Mouse (Mus musculus) myocyte (in vitro differentiated cells): Measurements from ENCODE around the gene Grin1.

Experiments
- CEBPB ChIP-seq: IDR thresholded peaks from 2 replicates; pipeline ENCODE4 v1.6.1; 2011; ENCODE audit warnings: mild to moderate bottlenecking, moderate library complexity; ENCODE audit not compliant: poor library complexity, insufficient read depth, severe bottlenecking
- E2F4 ChIP-seq: IDR thresholded peaks from one replicate; pipeline ENCODE4 v1.6.1; 2011; ENCODE audit warnings: mild to moderate bottlenecking, control low read depth, moderate library complexity; ENCODE audit not compliant: insufficient read depth
- MAX ChIP-seq: IDR thresholded peaks from one replicate; pipeline ENCODE4 v1.6.1; 2011; ENCODE audit warnings: low read depth, mild to moderate bottlenecking, control low read depth
- MYOD1 ChIP-seq, 3 experiments: IDR thresholded peaks; one replicate each; pipeline ENCODE4 v1.6.1; 2011; ENCODE audit warnings: control low read depth in 2 of 3, low read depth in 2 of 3, mild to moderate bottlenecking in 2 of 3, moderate library complexity in 1 of 3; ENCODE audit not compliant: insufficient read length in 2 of 3, control insufficient read depth in 1 of 3
- MYOG ChIP-seq, 3 experiments: IDR thresholded peaks; one replicate each; pipeline ENCODE4 v1.6.1; 2011; ENCODE audit warnings: control low read depth in 2 of 3, low read depth in 2 of 3, mild to moderate bottlenecking in 2 of 3; ENCODE audit not compliant: insufficient read length in 2 of 3, control insufficient read depth in 1 of 3, insufficient read depth in 1 of 3
- POLR2A ChIP-seq: IDR thresholded peaks from one replicate; pipeline ENCODE4 v1.6.1; 2011; ENCODE audit warnings: low read depth, mild to moderate bottlenecking, control low read depth, moderate library complexity; ENCODE audit not compliant: insufficient read length
- POLR2AphosphoS2 ChIP-seq: IDR thresholded peaks from one replicate; pipeline ENCODE4 v1.6.1; 2011; ENCODE audit warnings: low read depth, control low read depth; ENCODE audit not compliant: insufficient read length
- REST ChIP-seq: IDR thresholded peaks from one replicate; pipeline ENCODE4 v1.6.1; 2011; ENCODE audit warnings: mild to moderate bottlenecking, control low read depth, moderate library complexity; ENCODE audit not compliant: insufficient read depth, insufficient read length
- SRF ChIP-seq: IDR thresholded peaks from one replicate; pipeline ENCODE4 v1.6.1; 2011; ENCODE audit warnings: low read depth; ENCODE audit not compliant: control insufficient read depth, insufficient read length
- TCF12 ChIP-seq: IDR thresholded peaks from one replicate; pipeline ENCODE4 v1.6.1; 2011; ENCODE audit warnings: mild to moderate bottlenecking, control low read depth; ENCODE audit not compliant: poor library complexity, insufficient read depth, severe bottlenecking
- TCF3 ChIP-seq: IDR thresholded peaks from one replicate; pipeline ENCODE4 v1.6.1; 2011; ENCODE audit warnings: low read depth, control low read depth; ENCODE audit not compliant: insufficient read length
- USF1 ChIP-seq: IDR thresholded peaks from one replicate; pipeline ENCODE4 v1.6.1; 2011; ENCODE audit warnings: low read depth, mild to moderate bottlenecking, control low read depth, moderate library complexity

DNA sequence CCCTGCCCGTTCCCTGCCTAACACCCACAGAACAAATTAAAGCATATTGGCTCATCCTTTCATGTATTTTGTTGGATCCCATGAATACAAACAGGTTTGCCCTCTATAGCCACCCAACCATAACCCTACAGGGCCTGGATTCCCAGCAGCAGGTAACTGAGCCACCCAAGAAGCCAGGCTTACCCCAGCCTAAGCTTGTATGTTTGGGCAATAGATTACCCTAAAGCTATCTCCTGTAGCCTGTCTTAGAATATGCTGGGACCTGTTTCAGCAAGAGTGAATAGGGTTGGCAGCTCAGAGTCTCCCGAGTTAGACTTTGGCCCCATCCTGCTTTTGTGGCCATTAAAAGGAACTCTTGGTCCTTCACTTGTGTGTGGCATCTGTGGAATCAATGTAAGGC, 33.4 kb downstream of the Grin1 start:
- no peak for TF ChIP-seq POLR2A
- no peak for TF ChIP-seq TCF3
- TF ChIP-seq MYOD1 (IDR thresholded peaks at IDR 0.05; ENCODE audit: control insufficient read depth in 1 of 3, insufficient read length in 2 of 3, low read depth in 2 of 3): no peak
- TF ChIP-seq SRF: no peak
- TF ChIP-seq TCF12: no peak
- TF ChIP-seq POLR2AphosphoS2: no peak
- TF ChIP-seq USF1: no peak
- TF ChIP-seq MAX: no peak
- no peak for TF ChIP-seq E2F4
- TF ChIP-seq MYOG (IDR thresholded peaks at IDR 0.05; ENCODE audit: control insufficient read depth in 1 of 3, insufficient read depth in 1 of 3, insufficient read length in 2 of 3, low read depth in 2 of 3): no peak
- TF ChIP-seq CEBPB: no peak
- no peak for TF ChIP-seq REST
